Mouse (Mus musculus): Measurements from ENCODE around the gene Gm10188.

The Gm10188 gene

GRCm38 (mm10) chr1:132222166-132222565 is 7.4 kb downstream of the Gm10188 start:
- no peak for DNase-seq

GRCm38 (mm10) chr1:132221627-132222026 is 7.9 kb downstream of the Gm10188 start:
- no peak for DNase-seq

GRCm38 (mm10) chr1:132216276-132216675 is 13.3 kb downstream of the Gm10188 start:
- no peak for DNase-seq

DNA sequence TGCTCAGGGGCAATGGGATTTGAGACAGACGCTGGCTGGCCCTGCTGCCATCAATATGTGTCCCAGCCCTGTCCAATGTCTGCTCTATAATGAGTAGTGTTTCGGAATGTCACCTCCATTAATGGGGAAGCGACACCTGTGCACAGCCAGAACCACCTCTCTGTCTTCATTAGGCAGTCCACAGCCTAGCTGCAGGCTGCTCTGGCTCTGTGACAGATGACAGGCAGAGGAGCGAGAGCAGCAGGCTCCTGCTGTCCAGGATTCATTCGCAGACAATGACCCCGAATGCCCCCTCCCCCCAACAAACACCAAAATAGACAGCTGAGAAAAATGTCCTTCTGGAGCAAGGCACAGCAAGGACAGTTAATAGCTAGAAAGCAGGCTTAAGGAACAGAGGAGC is 16.5 kb downstream of the Gm10188 start:
- DNase-seq: no peak

DNA sequence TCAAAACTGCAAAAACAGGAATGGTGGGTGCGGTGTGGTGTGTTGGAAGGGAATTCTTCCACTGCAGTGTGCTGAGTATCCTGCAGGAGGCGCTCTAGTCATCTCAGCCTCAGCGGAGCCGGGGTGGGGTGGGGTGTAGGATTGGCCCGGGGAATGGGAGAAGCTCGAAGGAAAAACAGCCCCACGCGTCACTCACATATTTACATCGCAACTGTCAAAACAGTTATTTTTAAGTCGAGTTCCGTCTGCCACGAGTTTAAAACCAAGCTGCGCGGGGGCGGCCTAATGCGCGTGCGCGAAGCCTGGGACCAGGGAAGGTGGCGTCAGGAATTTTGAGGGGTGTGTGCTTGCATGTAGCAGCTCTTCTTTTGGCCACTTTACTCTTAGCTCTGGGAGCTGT is 17.3 kb downstream of the Gm10188 start:
- peak; percentile 27 for DNase-seq

DNA sequence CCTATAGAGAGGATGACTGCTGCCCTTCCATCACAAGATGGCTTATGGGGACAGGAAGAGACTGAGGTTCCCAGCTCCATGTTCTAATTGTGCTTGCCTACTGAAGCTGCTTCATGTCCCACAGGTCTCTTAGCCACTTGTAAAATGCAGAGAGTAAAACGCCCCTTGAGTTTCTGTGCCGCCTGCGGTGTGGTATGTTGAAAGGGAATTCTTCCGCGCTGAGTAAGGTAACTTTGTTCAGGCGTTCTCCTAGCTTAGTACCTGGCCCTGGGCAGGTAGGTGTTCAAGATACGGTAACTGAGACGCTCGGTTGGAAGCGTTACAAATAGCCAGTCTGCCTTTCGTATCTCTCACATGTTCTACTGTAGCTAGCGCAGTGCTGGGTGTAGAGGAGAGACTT is 17.9 kb downstream of the Gm10188 start:
- DNase-seq: no peak

- DNase-seq: peak; percentile 16
Measured at GRCm38 (mm10) chr1:132210922-132211321, 18.6 kb downstream of the Gm10188 start.

GRCm38 (mm10) chr1:132209400-132209799 is 20.2 kb downstream of the Gm10188 start:
- no peak for DNase-seq

DNA sequence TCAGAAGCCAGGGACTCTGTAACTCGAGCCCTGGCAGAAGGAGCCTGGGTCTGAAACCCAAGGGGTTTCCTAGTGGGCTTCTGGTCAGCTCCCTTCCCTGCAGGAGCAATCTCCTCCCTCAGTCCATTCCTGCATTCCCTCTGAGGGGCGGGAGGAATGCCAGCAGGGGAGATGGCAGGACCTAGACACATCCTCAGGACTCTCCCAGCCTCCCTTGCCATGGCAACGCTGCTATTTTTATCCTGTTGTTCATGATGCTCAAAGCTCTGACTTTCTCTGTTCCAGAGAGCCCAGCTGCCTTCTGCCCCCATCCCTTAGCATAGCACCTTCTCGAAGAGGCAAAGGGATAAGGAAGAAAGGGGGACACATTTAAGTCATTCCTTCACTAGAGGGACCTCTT is 21.4 kb downstream of the Gm10188 start:
- no peak for DNase-seq

- no peak for DNase-seq
Measured at GRCm38 (mm10) chr1:132206828-132207227, 22.7 kb downstream of the Gm10188 start.

DNA sequence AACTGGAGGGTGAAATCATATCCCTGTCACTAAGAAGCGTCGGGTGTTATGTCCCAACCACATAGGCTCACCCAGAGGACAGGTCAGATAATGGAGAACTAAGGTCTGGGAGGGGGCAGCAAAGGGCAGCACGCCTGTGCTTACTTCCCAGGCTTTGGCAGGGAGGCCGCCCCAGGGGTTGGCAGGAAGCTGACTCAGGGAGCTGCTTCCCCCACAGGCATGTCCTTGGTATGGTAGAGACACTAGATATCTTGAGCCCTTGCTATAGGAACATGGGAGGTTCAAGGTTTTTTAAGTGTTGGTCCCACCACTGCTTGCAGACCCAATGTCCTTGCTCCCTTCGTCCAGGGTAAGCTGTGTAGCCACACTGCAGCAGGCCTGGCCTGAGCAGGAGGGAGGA is 23.6 kb downstream of the Gm10188 start:
- DNase-seq: no peak

GRCm38 (mm10) chr1:132202771-132203170 is 26.8 kb downstream of the Gm10188 start:
- no peak for DNase-seq

- no peak for DNase-seq
Measured at GRCm38 (mm10) chr1:132201936-132202335, 27.6 kb downstream of the Gm10188 start.

DNA sequence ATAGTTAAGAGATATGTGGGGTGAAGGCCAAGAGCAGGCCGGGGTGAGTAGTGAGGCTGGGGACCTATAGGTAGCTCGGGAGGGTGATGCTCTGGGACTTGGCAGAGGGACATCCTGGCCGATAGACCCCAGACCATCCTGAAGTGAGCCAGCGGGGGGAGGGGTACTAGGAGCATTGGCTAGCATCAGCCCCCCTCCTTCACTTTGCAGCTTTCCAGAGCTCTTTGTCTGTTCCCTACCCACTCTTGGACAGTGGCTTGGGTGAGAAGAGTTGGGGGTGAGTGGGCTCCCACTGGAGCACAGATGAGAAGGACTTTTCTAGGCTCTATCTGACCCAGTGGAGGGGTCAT is 28.1 kb downstream of the Gm10188 start:
- no peak for DNase-seq

DNA sequence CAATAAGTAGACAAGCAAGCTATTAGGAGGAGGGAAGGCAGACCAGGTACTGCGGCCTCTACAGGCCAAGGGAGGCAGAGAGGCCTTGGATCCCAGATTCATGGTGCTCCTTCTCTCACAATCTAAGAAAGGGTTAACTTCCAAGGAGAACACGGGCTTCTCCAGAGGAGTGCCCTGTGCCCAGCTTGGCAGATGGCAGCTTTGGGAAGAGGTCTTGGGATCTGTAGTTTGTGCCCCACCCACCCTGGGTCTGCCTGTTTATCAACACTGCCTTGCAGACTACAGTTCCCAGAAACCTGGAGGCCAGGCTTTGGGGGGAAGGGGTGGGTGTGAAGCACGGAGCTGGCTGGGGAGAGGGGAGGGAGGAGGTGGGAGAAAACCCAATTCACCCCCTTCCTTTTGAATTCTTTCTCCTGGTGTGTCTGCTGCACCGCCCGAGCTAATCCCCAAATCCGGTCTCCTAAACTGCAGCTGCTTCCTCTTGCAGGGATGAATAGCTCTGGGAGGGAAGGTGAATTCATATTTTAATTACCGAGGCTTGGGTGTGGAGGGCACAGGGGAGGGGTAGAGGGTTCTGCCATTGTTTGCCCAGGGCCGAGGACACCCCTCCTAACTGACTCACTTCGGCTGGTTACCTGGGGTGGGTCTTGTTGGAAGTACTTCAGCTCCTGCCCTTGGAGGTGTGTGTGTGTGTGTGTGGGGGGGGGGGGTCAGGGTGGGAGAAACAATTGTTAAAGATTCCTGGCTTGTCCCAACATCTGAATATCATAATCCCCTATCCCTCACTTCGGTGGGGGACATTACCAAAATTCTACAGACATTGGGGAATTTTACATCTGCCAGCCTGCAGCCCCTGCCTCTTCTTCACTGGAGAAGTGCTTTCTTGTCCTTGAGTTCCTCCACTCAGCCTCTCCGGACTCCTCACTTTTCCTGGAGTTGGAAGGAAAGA is 28.7 kb downstream of the Gm10188 start:
- DNase-seq: no peak

- no peak for DNase-seq
Measured at GRCm38 (mm10) chr1:132199934-132200333, 29.6 kb downstream of the Gm10188 start.

DNA sequence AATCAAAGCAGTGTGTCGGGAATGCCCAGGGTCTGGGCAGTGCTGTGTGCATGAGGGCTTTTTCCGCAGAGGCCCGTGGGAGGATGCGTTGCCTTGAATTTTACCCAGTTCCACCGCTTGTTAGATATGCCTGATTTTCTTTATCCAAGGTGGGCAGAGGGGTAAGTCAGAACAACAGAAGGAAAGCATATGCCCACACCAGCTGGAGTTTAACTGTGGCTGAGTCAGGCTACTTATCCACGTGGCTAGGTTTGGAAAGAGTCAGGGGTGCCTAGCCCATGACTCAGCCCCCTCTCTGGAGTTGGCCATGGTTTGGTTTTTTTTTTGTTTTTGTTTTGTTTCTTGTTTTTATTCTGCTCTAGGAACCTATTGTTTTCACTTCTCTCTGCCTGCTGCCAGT is 30.3 kb downstream of the Gm10188 start:
- no peak for DNase-seq

DNA sequence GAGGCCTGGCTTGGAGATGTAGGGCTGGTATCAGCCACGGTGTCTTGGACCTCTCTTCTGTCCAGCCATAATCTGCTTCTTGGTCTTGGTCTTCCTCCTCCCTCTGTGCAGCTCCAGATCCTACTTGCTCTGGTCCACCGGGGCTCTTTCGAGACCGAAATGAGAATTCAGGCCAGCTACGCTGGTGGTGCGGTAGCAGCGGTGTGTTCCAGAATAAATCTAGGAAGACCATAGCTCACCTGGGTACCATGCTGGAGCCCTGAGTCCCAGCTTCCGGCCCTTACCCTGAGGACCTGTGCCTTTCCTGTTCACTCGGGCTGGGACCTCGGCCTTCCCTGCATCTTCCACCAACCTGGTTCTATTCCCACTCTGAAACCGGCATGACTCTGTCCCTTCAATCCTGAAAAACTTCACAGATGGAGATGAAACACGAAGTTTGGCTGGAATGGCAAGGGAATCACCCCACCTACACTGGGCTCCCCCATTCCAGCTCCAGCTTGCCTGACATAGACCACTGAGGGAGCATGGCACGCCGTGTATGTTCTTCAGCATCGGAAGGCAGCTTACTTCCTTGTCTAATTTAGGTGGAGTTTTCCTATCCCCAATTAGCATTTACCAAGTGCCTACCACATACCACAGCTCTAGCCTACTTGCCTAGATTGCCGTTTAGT is 31.0 kb downstream of the Gm10188 start:
- DNase-seq: no peak

DNA sequence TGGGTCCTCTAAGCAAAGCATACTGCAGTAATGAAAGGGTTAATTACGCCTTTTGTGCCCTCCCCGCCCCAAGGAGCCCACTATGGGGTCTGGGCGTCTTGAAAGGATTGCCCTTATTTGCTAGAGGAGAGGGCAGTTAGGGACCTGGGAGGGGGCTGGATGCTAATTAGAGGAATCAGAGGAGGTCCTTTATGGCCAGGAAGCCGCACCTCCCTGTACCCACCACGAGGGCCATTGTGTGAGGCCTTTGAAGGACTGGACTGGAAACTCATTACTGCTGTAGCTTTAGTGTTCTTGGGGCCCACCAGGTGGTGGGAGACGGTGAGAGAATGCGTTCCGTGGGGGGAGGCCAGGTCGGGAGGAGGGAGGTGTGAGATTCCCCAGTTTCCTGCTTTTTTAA is 31.9 kb downstream of the Gm10188 start:
- DNase-seq: no peak

- DNase-seq: no peak
Measured at GRCm38 (mm10) chr1:132196337-132196736, 33.2 kb downstream of the Gm10188 start.

DNA sequence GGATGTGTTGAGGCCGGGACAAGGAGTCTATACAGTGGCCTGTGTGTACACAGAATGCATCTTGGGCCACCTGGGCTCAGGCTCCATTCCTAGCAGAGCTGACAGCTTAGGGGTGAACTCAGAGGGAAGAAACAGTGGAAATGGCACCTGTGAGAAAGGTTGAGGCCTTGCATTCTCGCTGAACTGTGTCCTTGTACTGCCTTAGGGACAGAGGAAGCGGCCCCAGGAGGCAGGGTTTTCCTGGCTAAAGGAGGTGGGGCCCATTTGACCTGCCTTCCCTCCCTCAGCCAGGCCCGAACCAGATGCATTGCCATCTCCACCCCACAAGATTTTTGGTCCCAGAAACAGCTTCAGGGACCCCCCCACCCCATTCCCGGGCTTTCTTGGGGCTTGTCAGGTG is 33.9 kb downstream of the Gm10188 start:
- DNase-seq: no peak

DNA sequence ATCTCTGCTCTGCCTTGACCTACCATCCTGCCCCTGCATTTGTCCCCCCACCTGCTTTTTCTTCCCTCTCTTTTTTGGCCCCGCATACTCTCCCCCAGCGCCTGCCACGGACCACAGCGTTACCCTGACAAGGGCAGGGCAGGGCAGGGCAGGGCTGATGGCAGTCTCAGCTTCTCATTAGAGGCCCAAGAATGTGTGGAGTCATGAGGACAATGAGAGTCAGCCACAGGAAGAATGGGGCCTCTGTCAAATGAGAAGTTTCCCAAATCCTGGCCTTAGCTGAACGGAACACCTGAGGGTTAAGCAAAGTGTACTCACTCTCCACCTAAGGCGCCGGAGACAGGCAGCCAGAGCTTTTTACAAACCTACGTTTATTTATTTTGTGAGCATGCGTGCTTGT is 34.5 kb downstream of the Gm10188 start:
- DNase-seq: no peak

DNA sequence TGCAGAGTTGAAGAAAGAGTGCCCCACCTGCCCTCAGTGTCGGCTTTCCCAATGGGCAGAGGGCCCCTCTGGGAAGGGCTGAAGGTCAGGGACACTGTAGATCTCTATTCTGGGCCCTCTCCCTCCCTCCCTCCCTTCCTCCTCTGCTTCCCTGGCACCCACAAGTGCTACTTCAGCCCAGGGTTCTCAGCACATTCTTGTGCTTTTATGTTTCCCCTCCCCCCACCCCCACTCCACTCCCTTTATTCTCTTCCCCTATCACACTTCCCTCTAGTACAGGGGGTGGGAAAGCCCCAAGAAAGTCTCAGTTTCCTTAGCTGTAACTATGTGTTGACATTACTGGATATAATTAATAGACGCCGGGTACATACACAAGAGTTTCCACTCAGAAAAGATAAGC is 34.9 kb downstream of the Gm10188 start:
- DNase-seq: no peak

DNA sequence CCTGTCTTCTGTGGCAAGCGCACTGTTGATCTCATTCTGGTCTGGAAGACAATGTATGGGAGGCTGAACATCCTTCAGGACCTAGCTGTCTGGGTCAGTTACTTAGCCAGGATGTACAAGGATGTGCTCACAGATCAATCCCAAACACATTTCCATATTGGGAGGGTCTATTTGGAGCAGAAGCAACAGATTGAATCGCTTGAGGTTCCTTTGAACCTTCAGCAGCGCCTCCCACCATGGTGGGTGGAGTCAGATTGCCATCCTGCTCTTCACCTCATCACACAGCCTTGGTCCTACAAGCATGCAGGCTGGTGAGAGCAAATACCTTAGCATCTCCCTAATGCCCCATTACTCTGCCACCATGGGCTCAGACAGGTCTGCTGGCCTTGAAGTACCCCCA is 35.8 kb downstream of the Gm10188 start:
- no peak for DNase-seq

Measured in thymus, postnatal 25 days (tissue).